Mouse (Mus musculus) effector memory CD4-positive, alpha-beta T cell, adult 7 months (primary cell): Measurements from ENCODE around the gene Gm10334. TPM values are rescaled to one million over a fixed set of nuclear protein-coding genes. Genes with fewer than 3 reads are reported as not detected.

Experiments
- polyA plus RNA-seq: library from polyadenylated mRNA; unstranded; fragments of 100-300 nt; shearing (Covaris generic); gene quantifications from one replicate; pipeline ENCODE4 v1.2.1, GENCODE M21; 2017

Gm10334 gene
- not detected for polyA plus RNA-seq

GRCm38 (mm10) chr6:41446045-41446444 lies at the start of gene Gm10334:
Gene Gm10334 (minus strand): TSS chr6:41446145.

GRCm38 (mm10) chr6:41458632-41459031 lies 12.7 kb upstream of the Gm10334 start, which contains the start of gene Prss1:
Gene Prss1 (plus strand): TSS chr6:41458932.

Other genes starting within 250 kb of the Gm10334 start
- not detected for gene Try4, start 143.9 kb downstream of the Gm10334 start, polyA plus RNA-seq
- not detected for gene Try5, start 129.3 kb downstream of the Gm10334 start, polyA plus RNA-seq
- not detected for gene Try10, start 92.0 kb downstream of the Gm10334 start, polyA plus RNA-seq
- not detected for gene Prss3, start 68.5 kb downstream of the Gm10334 start, polyA plus RNA-seq
- gene Gm5771, start 53.8 kb downstream of the Gm10334 start, polyA plus RNA-seq, result not detected
- not detected for gene Prss1, start 12.8 kb upstream of the Gm10334 start, polyA plus RNA-seq
- 17.1 TPM for gene Prss2, start 75.6 kb upstream of the Gm10334 start, polyA plus RNA-seq
- 28.7 TPM for gene Ephb6, start 159.3 kb upstream of the Gm10334 start, polyA plus RNA-seq
- gene Trpv6, start 190.3 kb upstream of the Gm10334 start, polyA plus RNA-seq, result 0.43 TPM
- gene Trpv5, start 234.6 kb upstream of the Gm10334 start, polyA plus RNA-seq, result not detected
- gene Llcfc1, start 238.3 kb upstream of the Gm10334 start, polyA plus RNA-seq, result not detected